Mouse (Mus musculus) midbrain, embryonic 12.5 days (tissue): ENCODE measurements around the gene Atxn10. TPM values are rescaled to one million over a fixed set of nuclear protein-coding genes. Genes with fewer than 3 reads are reported as not detected.
"Not testable (repeated sequence)": the region's sequence is repeated elsewhere in the genome, so short reads cannot be mapped to it uniquely, and the experiment has no call there.

Experiments
- ATAC-seq: fragments of 200-750 bp; cut with Nextera tagmentation; 2 replicates; pipeline ENCODE4 v1.8.0; 2017; ENCODE audit warnings: low read depth, moderate TSS enrichment, moderate library complexity; ENCODE audit not compliant: low FRiP score
- H3K27ac ChIP-seq: fragments of 300-500 bp; sonication (generic); replicated peaks from 2 replicates; pipeline ENCODE4 v1.5.1; 2016; ENCODE audit warnings: mild to moderate bottlenecking
- H3K27me3 ChIP-seq: fragments of 300-500 bp; sonication (generic); 2 replicates; pipeline ENCODE4 v1.6.1; 2016; ENCODE audit warnings: mild to moderate bottlenecking
- H3K36me3 ChIP-seq: fragments of 300-500 bp; sonication (generic); 2 replicates; pipeline ENCODE4 v1.6.1; 2016
- H3K4me1 ChIP-seq: fragments of 300-500 bp; sonication (generic); 2 replicates; pipeline ENCODE4 v1.6.1; 2016
- H3K4me2 ChIP-seq: fragments of 300-500 bp; sonication (generic); replicated peaks from 2 replicates; pipeline ENCODE4 v1.6.1; 2016; ENCODE audit warnings: mild to moderate bottlenecking, moderate library complexity
- H3K4me3 ChIP-seq: fragments of 300-500 bp; sonication (generic); 2 replicates; pipeline ENCODE4 v1.5.1; 2016; ENCODE audit warnings: mild to moderate bottlenecking
- H3K9ac ChIP-seq: fragments of 300-500 bp; sonication (generic); replicated peaks from 2 replicates; pipeline ENCODE4 v1.6.1; 2016; ENCODE audit warnings: mild to moderate bottlenecking, moderate library complexity
- H3K9me3 ChIP-seq: fragments of 300-500 bp; sonication (generic); 2 replicates; pipeline ENCODE4 v1.6.1; 2016; ENCODE audit warnings: mild to moderate bottlenecking
- WGBS: fragments of 180-500 bp; shearing (Covaris S2); methylation state at CpG from one replicate; pipeline ENCODE4 v1.1.7; 2016; 5-methylcytosine and 5-hydroxymethylcytosine counted together
- polyA plus RNA-seq: library from polyadenylated mRNA; unstranded; fragments of >200 nt; fragmentation: Nextera tagmentation; extraction: Ambion mirVana; gene quantifications from 2 replicates; pipeline ENCODE4 v1.2.1, GENCODE M21; 2016

Atxn10 gene
- polyA plus RNA-seq, 1 experiment from 2014 or later, result 404 TPM

DNA sequence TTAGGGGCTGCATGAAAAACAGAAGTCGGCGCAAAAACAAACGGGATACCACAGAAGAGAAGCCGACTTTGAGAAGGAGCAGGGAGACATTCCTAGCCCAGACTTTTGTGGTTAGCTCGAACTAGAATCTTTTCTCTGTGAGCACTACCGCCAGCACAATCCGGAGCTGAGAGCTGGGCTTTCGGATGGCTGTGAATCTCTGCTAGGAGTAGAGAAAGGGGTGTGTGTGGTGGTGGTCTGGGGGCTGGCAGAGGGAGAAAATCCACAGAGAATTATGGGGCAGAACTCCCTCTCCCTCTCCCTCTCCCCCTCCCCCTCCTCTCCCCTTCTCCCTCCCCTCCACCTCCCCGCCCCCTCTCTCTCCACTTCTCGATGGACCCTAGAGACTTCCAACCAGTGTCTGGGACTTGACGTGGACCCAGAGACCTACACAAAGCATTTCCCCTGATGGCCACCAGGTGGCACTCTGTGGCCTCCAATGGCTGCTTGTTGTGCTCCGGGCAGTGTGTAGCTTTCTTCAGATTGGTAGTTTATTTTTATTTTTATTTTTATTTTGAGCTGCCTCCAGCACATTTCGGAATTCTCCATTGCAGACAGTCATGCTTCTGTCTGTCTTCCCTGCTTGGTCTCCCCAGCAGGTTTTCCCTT is 20.5 kb upstream of the Atxn10 start:
- 38% methylated on average over 11 of the region's 13 CpGs for WGBS
- Histone ChIP-seq H3K36me3 (no peaks in the 10 kb centered on the region), H3K9me3 (no peaks in the 10 kb centered on the region), H3K4me3 (no peak overlapping the region), H3K4me1 (0 out of 2 replicates have a peak, but pooled peaks cover 7% of the 10 kb centered on the region), H3K27me3 (peaks cover 45% of the 10 kb centered on the region), H3K9ac (no peak overlapping the region), H3K27ac (no peak overlapping the region), H3K4me2 (no peak overlapping the region)
- peak; percentile 23; the same call in 1 of the 2 replicates for ATAC-seq

DNA sequence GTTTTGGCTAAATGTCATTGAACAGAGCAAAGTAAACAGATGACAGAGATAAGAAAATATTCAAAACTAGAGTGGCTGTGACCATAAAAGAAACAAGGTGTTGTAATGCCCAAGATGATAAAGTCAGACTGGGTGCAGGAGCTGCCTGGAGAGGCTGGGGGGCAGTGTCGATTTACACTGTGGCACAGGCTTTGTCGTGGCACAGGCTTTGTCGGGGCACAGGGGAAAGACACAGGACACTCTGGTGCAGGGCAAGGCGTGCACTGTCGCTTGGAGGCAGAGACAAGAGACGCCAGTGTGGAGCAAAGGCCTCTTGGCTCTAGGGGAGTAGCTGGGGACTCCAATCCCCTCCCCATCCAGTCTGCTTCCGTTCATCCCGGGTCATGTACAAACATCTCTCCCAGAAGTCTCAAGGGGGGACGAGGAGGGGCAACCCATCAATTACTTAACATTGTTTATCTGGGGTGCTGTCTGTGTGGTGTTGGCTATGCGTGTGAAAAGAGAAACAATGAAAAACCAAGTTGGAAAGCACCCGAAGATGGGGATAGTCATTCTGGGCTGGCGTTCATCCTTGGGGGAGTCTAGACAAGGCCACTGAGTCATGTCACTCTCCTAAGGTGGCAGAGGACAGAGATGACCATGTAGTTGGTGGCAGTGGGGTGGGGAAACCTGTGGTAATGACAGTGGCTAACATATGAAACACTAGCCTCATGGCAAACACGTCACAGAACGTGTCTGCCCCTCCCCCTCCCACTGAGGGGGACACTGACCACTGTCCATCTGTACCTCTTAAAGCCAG is 19.5 kb upstream of the Atxn10 start:
- 62% methylated on average over 14 of the region's 14 CpGs for WGBS
- peaks cover 51% of the 10 kb centered on the region for H3K27me3 ChIP-seq

DNA sequence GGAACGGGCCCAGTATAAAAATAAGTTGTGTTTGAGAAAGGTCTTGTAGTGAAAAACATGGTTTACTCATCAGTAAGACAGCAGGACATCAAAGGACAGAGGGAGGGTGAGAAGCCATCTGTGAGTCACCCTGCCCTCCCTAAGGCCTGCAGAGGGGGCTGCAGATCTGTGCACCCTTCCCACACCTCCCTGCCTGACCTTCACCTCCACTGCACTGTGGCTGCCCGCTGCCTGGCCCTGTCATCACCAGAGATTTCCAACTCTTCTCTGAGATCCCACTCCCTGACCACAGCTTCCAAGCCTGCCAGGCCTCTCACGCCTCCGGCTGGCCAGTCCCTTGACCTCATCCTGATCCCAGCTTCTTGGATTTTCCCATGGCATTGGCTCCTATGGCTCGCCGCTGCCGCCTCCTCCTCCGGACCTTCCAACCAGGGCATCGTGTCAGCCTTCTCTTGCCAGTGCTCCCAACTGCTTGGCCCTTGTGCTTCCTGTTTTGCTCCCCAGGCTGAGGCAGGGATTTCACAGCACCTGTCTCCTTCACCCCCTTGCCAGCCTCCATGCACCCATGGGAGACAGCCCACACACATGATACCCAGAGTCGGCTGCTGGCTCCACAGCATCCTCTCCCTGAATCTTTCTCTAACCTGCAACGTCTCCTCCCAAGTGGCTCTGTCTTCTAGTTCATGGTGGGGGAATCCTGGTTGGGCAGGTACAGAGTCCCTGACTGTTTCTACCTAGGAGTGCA is 15.9 kb upstream of the Atxn10 start:
- H3K9ac ChIP-seq, result no peak overlapping the region
- no peaks in the 10 kb centered on the region for H3K4me1 ChIP-seq
- 78% methylated on average over 11 of the region's 11 CpGs for WGBS
- no peaks in the 10 kb centered on the region for H3K36me3 ChIP-seq
- H3K27me3 ChIP-seq, result peaks cover 35% of the 10 kb centered on the region
- no peaks in the 10 kb centered on the region for H3K9me3 ChIP-seq
- H3K4me2 ChIP-seq, result no peak overlapping the region
- H3K27ac ChIP-seq, result no peak overlapping the region
- ATAC-seq, result no peak
- H3K4me3 ChIP-seq, result no peak overlapping the region

More for the DNA sequence above, 19.5 kb upstream of the Atxn10 start:
- Histone ChIP-seq H3K9me3 (no peaks in the 10 kb centered on the region), H3K4me3 (no peak overlapping the region), H3K36me3 (no peaks in the 10 kb centered on the region), H3K4me2 (no peak overlapping the region), H3K9ac (no peak overlapping the region), H3K4me1 (0 out of 2 replicates have a peak, but pooled peaks cover 7% of the 10 kb centered on the region), H3K27ac (no peak overlapping the region)
- no peak for ATAC-seq

DNA sequence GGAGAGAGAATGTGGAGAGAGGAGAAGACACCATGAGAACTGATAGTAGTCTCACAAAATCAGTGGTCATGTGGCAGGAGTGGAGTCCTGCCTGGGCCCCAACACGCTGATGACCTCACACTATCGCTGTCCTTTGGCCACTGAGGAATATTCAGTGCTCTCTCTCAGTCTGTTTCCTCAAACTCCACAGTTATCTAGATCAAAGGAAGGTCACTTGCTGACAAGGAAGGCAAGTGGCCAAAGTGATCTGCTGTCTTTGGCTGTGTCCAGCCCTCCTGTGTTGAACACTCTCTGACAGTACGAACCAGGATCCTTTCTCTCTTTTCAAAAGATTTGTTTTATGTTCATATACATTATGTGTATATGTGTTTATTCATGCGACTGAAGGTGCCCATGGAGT is 12.8 kb upstream of the Atxn10 start:
- no peak overlapping the region for H3K27ac ChIP-seq
- H3K27me3 ChIP-seq, result peaks cover 20% of the 10 kb centered on the region
- H3K4me2 ChIP-seq, result no peak overlapping the region
- WGBS, result 89% methylated on average over 4 of the region's 4 CpGs
- H3K9ac ChIP-seq, result no peak overlapping the region
- H3K9me3 ChIP-seq, result no peaks in the 10 kb centered on the region
- no peaks in the 10 kb centered on the region for H3K4me1 ChIP-seq
- H3K4me3 ChIP-seq, result no peak overlapping the region
- no peak for ATAC-seq
- no peaks in the 10 kb centered on the region for H3K36me3 ChIP-seq

DNA sequence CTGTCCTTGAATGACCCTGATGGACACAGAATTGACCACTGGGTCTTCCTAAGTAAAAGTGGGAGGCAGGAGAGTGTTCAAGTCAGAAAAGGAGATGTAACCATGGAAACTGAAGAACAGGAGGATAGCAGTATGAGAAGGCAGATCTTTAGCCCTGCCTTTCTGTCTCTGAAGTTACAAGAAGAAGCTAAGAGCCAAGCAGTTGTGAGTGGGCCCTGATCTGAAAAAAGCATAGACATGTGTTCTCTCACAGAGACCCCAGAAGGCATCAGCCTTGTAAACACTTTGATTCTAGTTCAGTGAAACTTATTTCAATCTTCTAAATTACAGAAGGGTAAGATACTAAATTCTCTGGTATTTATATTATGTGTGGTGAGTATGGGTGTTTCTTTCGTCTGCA is 11.6 kb upstream of the Atxn10 start:
- 95% methylated on average over 1 of the region's 1 CpGs for WGBS
- Histone ChIP-seq H3K36me3 (no peaks in the 10 kb centered on the region), H3K27ac (no peak overlapping the region), H3K4me3 (no peak overlapping the region), H3K27me3 (peaks cover 13% of the 10 kb centered on the region), H3K4me2 (no peak overlapping the region), H3K9ac (no peak overlapping the region), H3K9me3 (no peaks in the 10 kb centered on the region), H3K4me1 (no peaks in the 10 kb centered on the region)
- ATAC-seq, result no peak

DNA sequence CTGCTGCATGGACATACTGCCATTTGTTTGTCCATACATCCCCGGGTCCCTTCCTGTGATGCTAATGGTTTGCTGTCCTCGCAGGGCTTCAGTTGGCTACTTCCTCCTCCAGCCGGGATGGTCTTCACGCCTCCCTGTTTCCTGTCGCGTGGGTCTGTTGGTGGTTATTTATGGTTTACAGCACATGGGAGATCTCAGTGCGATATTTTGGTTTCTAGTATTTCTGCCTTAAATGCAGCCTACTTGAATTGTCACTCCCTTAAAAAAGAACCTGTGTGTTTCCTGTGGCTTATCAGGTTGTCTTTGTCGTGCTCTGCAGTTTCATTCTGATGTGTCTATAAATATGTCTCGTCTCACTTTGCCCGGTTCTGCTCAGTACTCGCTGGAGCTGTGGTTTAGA is 8.2 kb upstream of the Atxn10 start:
- 78% methylated on average over 11 of the region's 11 CpGs for WGBS
- H3K4me1 ChIP-seq, result no peaks in the 10 kb centered on the region
- H3K4me2 ChIP-seq, result no peak overlapping the region
- H3K36me3 ChIP-seq, result no peaks in the 10 kb centered on the region
- H3K9ac ChIP-seq, result no peak overlapping the region
- no peak overlapping the region for H3K4me3 ChIP-seq
- ATAC-seq, result no peak
- peaks cover 12% of the 10 kb centered on the region; the same call in 1 of the 2 replicates for H3K27me3 ChIP-seq
- H3K9me3 ChIP-seq, result no peaks in the 10 kb centered on the region
- no peak overlapping the region for H3K27ac ChIP-seq

DNA sequence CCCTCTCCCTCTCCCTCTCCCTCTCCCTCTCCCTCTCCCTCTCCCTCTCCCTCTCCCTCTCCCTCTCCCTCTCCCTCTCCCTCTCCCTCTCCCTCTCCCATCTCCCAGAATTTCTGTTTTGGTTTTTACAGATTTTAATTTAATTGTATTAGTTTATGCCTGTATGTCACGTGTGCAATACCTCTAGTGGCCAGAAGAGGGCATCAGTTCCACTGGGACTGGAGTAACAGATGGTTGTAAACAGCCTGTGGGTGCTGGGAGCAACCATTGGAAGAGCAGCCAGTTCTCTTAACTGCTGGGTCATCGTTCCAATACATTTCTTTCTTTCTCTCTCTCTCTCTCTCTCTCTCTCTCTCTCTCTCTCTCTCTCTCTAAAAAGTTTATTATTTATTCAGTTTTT is 7.6 kb upstream of the Atxn10 start:
- peaks cover 12% of the 10 kb centered on the region; the same call in 1 of the 2 replicates for H3K27me3 ChIP-seq
- H3K4me2 ChIP-seq, H3K4me1 ChIP-seq, H3K36me3 ChIP-seq, ATAC-seq, H3K9me3 ChIP-seq, H3K27ac ChIP-seq, H3K4me3 ChIP-seq, H3K9ac ChIP-seq: not testable (repeated sequence)
- WGBS, result 64% methylated on average over 2 of the region's 2 CpGs

DNA sequence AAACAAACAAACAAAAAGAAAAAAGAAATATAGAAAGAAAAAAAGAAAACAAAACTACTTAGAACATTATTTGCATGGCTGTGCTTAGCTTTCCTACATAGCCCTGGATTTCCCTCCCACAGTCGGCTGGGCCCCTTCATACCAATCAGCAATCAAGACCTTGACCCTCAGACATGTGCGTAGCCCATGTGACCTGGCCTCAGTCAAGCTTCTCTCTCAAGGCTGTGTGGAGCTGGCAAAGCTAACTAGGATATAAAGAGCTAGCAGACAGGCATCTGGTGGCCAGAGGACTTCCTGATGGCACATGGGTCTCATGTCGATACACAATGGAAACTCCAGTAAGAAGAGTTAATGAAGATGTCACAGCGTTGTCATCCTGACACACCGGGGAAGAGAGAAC is 6.9 kb upstream of the Atxn10 start:
- ATAC-seq, result no peak
- 90% methylated on average over 5 of the region's 5 CpGs for WGBS

DNA sequence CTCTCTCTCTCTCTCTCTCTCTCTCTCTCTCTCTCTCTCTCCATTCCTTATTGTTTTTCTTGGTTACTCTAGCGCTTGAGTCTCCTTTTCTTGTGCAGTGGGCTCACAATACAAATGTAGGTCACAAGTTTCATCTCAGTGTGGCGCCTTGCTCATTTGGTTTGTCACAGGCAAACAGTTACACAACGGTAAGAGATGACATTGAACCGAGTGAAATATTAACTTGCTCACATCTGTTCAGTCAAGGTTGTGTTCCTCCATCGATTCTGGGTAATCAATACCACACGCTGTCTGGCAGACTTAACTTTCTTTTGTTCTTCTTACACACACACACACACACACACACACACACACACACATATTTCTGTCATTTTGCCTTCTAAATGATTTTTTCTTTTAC is 6.0 kb upstream of the Atxn10 start:
- H3K9me3 ChIP-seq, result no peaks in the 10 kb centered on the region
- no peak overlapping the region for H3K4me2 ChIP-seq
- H3K27me3 ChIP-seq, result peaks cover 12% of the 10 kb centered on the region; the same call in 1 of the 2 replicates
- no peak overlapping the region for H3K9ac ChIP-seq
- WGBS, result 93% methylated on average over 6 of the region's 6 CpGs
- H3K36me3 ChIP-seq, result no peaks in the 10 kb centered on the region
- H3K27ac ChIP-seq, result no peak overlapping the region
- H3K4me3 ChIP-seq, result no peak overlapping the region
- H3K4me1 ChIP-seq, result no peaks in the 10 kb centered on the region
- ATAC-seq, result no peak

More for the DNA sequence above, 6.9 kb upstream of the Atxn10 start:
- H3K27me3 ChIP-seq, result peaks cover 12% of the 10 kb centered on the region; the same call in 1 of the 2 replicates
- no peak overlapping the region for H3K4me3 ChIP-seq
- no peak overlapping the region for H3K27ac ChIP-seq
- H3K4me2 ChIP-seq, result no peak overlapping the region
- H3K9me3 ChIP-seq, result no peaks in the 10 kb centered on the region
- no peak overlapping the region for H3K9ac ChIP-seq
- H3K4me1 ChIP-seq, result no peaks in the 10 kb centered on the region
- no peaks in the 10 kb centered on the region for H3K36me3 ChIP-seq

DNA sequence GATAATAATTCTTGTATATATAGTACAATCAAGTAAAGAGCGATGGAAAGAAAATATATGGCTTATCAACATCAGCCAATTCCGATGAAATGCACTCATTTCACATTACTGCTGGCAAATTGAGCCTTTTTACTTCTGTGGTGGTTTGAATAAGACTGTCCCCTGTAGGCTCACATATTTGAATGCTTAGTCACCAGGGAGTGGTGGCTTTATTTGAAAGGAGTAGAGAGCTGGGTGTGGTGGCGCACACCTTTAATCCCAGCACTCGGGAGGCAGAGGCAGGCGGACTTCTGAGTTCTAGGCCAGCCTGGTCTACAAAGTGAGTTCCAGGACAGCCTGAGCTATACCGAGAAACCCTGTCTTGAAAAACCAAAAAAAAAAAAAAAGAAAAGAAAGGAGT is 2.5 kb upstream of the Atxn10 start:
- not testable (repeated sequence) for H3K27ac ChIP-seq, H3K9me3 ChIP-seq, H3K9ac ChIP-seq, H3K4me2 ChIP-seq, ATAC-seq, H3K36me3 ChIP-seq, H3K4me3 ChIP-seq, H3K27me3 ChIP-seq
- WGBS, result 94% methylated on average over 6 of the region's 6 CpGs
- H3K4me1 ChIP-seq, result peaks cover 20% of the 10 kb centered on the region

DNA sequence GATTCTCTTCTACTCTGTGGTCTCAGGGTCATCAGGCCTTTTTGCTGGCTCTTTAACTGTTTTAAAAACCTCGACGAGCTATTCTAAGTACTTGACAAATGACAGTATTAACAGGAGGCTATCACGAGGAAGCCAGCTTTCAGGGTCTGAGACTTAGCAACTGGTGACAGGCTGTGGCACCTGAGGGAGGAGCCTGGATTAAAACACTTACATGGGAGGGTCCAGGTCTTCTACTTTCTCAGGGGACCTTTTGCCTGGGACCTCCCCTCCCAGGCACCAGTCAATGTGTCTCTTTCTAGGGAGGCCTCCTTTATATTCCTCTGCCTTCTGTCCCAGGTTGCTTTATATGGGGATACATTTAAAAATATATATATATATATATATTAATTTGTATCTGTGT is 1.8 kb upstream of the Atxn10 start:
- no peaks in the 10 kb centered on the region for H3K36me3 ChIP-seq
- H3K9ac ChIP-seq, result no peak overlapping the region
- H3K4me1 ChIP-seq, result peaks cover 24% of the 10 kb centered on the region
- 77% methylated on average over 3 of the region's 3 CpGs for WGBS
- H3K27ac ChIP-seq, result no peak overlapping the region
- no peaks in the 10 kb centered on the region for H3K9me3 ChIP-seq
- no peak for ATAC-seq
- H3K4me2 ChIP-seq, result no peak overlapping the region
- H3K4me3 ChIP-seq, result no peak overlapping the region
- H3K27me3 ChIP-seq, result 0 out of 2 replicates have a peak, but pooled peaks cover 4% of the 10 kb centered on the region
